Mouse (Mus musculus) splenic B cell, adult 2 months (primary cell): ENCODE data around the gene Clca4b.
"Not testable (repeated sequence)": the region's sequence is repeated elsewhere in the genome, so short reads cannot be mapped to it uniquely, and the experiment has no call there.

ENCODE experiments used
- DNase-seq: peaks from one replicate; pipeline ENCODE4 v3.0.0-alpha.2; 2011; ENCODE audit warnings: low read depth, low spot score
- H3K27me3 ChIP-seq: 2 replicates; pipeline ENCODE4 v1.6.1; 2012; ENCODE audit warnings: mild to moderate bottlenecking, low read length, moderate library complexity, mixed read lengths; ENCODE audit not compliant: control insufficient read depth, poor library complexity, insufficient read depth, severe bottlenecking
- H3K36me3 ChIP-seq: 2 replicates; pipeline ENCODE4 v1.6.1; 2012; ENCODE audit warnings: mild to moderate bottlenecking, low read length, moderate library complexity, mixed read lengths; ENCODE audit not compliant: control insufficient read depth, poor library complexity, insufficient read depth, severe bottlenecking

The Clca4b gene

DNA sequence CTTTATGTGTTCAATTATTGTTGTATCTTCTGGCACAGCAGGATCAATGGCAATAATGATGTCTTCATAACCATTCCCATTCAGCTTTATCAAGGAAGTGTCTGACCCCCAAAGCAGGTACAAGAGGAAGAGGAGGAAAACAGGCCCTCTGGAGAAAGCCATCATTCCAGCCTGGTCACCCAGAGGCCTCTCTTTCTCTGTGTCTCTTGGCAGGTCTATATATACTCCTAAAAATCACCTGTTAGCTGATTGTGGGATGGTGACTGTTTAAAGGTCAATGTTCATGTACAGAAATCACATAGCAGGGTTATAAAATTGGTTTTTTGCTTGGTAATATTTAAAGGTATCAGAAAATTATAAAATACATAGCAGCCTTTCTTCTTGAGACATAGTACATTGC, at the start of gene Clca4b:
TSS of gene Clca4b (minus strand) at position 195 of the 400 bp plus-strand sequence.
- Histone ChIP-seq H3K27me3 (no peaks in the 10 kb centered on the region), H3K36me3 (no peaks in the 10 kb centered on the region)
- no peak for DNase-seq

DNA sequence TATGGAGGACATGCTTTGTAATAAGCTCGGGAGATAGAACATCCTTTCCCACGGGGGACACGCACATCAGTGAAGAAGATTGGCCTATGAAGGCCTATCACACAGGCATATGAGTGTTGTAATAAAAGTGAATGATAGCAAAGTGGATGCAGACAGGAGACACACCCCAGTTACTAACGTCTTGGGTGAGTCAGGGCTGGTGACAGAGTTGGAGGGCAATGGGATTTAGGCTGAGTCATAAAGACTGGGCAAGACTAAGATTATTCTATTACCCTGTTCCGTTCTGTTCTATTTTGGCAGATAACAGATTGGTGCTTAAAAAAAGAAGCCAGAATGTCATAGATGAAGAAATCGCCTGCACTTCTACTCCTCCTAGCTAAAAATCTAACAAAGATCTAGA, 48.2 kb upstream of the Clca4b start:
- Histone ChIP-seq H3K27me3 (no peaks in the 10 kb centered on the region), H3K36me3 (no peaks in the 10 kb centered on the region)
- no peak for DNase-seq

GRCm38 (mm10) chr3:144977631-144978030, 45.3 kb upstream of the Clca4b start:
- Histone ChIP-seq H3K36me3 (no peaks in the 10 kb centered on the region), H3K27me3 (no peaks in the 10 kb centered on the region)
- DNase-seq: no peak

DNA sequence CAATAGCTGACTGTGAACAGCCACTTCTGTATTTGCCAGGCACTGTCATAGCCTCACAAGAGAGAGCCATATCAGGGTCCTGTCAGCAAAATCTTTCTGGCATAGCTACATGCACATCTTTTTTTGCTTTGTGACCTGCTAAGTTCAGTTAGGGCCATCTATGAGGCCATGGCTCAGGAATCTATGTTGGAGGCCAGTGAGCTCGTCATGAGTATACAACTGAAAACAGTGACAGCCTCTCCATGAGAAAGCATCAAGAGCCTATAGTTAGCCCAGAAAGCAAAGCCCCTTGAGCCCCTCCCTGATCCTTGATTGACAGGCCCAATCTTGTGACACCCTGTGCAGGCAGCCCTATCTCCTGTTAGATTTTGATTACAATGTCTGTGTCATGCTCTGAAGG, 43.8 kb upstream of the Clca4b start:
- H3K27me3 ChIP-seq: no peaks in the 10 kb centered on the region
- H3K36me3 ChIP-seq: no peaks in the 10 kb centered on the region
- no peak for DNase-seq

- H3K27me3 ChIP-seq: no peaks in the 10 kb centered on the region
- no peak for DNase-seq
- no peaks in the 10 kb centered on the region for H3K36me3 ChIP-seq
Observed at GRCm38 (mm10) chr3:144974945-144975344, 42.6 kb upstream of the Clca4b start, which contains the start of gene Clca4a. TSS of gene Clca4a (minus strand) at chr3:144975045.

DNA sequence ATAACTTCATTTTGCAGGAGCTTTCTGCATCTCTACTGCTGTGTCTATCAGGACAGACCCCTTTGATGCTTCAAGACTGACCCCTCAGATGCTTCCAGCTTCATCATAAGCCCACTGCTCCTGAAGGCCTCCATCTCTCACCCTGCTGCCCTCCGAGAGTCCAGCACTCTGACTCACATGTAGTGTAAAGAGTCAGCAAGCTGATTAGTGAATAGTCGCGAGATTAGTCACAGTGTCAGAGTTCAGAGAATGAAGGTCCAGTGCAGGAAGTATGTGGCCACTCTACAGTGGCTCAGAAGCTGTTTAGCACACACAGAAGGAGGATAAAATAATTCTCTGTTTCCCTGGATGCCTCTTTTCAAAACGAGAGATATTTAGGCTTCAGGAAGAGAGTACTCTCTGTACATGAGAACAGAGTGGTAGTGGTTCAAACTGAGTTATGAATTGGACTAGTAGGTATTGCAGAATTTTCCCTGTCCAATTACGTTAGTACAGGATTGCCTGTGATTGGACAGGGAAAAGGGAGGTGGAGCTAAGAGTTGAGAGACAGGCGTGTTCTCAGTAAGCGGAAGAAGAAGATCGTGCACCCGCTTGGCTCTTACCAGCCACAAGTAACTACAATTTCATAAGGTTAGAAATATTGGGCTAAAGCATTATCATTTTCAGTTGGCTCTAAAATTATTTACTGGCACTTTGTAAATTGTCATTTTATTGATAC, 39.4 kb upstream of the Clca4b start:
- DNase-seq: no peak
- Histone ChIP-seq H3K27me3 (no peaks in the 10 kb centered on the region), H3K36me3 (no peaks in the 10 kb centered on the region)

- no peak for DNase-seq
- Histone ChIP-seq H3K36me3 (no peaks in the 10 kb centered on the region), H3K27me3 (no peaks in the 10 kb centered on the region)
Observed at GRCm38 (mm10) chr3:144969755-144970154, 37.4 kb upstream of the Clca4b start.

DNA sequence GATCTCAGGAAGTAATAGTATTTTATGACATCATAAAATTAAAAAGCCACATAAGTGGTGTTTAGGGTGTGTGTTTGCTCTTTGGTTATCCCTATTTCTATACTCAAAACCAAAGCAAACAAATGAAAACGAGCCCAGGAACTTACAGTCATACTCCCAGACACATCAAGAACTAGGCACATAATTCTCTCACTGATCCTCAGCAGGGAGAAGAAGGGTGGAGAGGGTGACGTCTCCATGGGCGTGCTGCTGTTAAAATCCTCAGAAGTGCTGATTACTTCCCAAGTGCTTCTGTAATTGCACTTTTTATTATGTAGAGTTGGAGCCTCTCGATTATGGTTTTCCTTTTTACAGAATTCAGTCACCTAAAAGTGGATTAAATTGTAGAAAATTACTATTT, 33.7 kb upstream of the Clca4b start:
- H3K27me3 ChIP-seq: no peaks in the 10 kb centered on the region
- DNase-seq: no peak
- H3K36me3 ChIP-seq: no peaks in the 10 kb centered on the region

GRCm38 (mm10) chr3:144950829-144951228, 18.5 kb upstream of the Clca4b start:
- Histone ChIP-seq H3K36me3 (no peaks in the 10 kb centered on the region), H3K27me3 (no peaks in the 10 kb centered on the region)
- no peak for DNase-seq

DNA sequence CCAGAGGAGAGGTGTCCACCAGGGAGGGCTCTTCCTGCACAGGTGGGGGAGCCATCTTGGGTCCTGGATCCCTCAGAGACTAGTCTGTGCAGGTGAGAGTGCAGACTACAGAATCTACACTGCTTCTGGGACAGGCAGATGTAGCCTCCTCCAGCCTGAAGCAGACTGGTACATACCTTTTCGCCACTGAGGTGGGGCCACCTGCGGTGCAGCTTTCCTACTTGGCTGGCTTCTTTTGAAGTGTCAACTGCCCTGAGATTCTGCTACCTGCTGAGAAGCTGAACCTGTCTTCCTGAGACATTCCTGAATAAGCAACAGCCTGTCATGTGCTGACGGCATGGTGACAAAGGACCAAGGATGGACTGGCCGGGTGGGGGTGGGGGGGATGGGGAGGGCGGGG, 15.0 kb upstream of the Clca4b start:
- H3K36me3 ChIP-seq, DNase-seq, H3K27me3 ChIP-seq: not testable (repeated sequence)

DNA sequence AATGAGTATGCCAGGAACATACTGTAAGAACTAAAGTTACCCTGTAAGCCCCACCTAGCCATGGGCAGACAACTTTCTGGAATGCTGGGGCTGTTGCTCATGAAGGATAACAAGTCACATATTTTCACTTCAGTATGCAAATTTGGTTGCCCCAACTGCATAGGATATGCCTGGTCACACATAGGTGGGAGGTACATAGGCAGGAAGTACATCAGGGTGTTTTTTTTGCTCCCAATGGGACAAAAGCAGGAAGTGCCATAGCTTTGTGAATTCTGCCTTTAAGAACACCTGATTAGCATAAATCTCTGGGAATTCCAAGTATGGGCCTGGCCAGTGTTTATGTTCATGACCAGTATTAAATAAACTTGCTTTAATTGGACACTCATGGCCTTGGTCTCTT, 1.3 kb upstream of the Clca4b start:
- not testable (repeated sequence) for H3K36me3 ChIP-seq, DNase-seq

DNA sequence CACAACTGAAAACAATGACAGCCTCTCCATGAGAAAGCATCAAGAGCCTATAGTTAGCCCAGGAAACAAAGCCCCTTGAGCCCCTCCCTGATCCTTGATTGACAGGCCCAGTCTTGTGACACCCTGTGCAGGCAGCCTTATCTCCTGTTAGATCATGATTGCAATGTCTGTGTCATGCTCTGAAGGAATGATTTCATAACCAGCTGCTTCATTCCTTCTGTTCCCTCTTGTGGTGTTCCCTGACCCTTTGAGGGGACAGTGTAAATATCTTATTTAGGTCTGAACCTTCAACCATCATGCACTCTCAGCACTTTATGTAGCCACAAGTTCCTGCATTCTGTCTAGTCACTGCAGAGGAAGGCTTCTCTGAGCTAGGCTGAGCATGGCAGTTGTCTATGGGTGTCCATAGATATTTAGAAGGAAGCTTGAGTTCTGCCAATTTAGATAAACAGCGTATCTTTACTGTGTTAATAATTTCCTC, 722 bp upstream of the Clca4b start:
- DNase-seq: no peak
- Histone ChIP-seq H3K27me3 (no peaks in the 10 kb centered on the region), H3K36me3 (no peaks in the 10 kb centered on the region)

More for the DNA sequence above, 1.3 kb upstream of the Clca4b start:
- H3K27me3 ChIP-seq: not testable (repeated sequence)

DNA sequence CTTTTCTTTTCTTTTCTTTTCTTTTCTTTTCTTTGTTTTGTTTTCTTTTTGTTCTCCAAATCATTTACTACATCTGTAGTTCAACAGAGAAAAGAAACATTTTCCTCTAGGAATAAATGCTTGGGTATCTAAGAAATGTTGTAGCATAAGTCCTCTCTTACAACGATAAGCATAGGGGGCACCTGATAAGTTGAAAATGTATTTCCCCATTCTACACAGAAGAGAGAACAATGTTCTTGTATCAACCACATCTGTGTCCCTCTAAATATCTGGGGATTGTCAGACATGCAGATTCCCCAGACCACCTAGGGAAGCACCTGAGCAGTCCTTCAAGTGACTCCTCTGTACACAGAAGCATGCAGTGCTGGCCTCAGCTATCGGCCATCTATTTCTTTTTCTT, 18.3 kb downstream of the Clca4b start:
- no peaks in the 10 kb centered on the region for H3K27me3 ChIP-seq
- DNase-seq: no peak
- H3K36me3 ChIP-seq: no peaks in the 10 kb centered on the region

DNA sequence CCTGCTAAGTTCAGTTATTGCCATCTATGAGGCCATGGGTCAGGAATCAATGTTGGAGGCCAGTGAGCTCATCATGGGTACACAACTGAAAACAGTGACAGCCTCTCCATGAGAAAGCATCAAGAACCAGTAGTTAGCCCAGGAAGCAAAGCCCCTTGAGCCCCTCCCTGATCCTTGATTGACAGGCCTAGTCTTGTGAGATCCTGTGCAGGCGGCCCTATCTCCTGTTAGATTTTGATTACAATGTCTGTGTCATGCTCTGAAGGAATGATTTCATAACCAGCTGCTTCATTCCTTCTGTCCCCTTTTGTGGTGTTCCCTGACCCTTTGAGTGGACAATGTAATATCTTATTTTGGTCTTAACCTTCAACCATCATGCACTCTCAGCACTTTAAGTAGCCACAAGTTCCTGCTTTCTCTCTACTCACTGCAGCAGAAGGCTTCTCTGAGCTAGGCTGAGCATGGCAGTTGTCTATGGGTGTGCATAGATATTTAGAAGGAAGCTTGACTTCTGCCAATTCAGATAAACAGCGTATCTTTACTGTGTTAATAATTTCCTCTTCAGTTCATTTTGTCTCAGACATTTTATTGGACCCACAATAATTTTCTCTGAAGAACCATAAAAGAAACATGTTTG, 35.2 kb downstream of the Clca4b start:
- no peak for DNase-seq
- H3K36me3 ChIP-seq: no peaks in the 10 kb centered on the region
- H3K27me3 ChIP-seq: no peaks in the 10 kb centered on the region

GRCm38 (mm10) chr3:144890246-144890758, 42.0 kb downstream of the Clca4b start:
- H3K36me3 ChIP-seq: no peaks in the 10 kb centered on the region
- H3K27me3 ChIP-seq: no peaks in the 10 kb centered on the region
- no peak for DNase-seq
